Mouse (Mus musculus): ENCODE results near the gene Gk2. TPM values are rescaled to one million over a fixed set of nuclear protein-coding genes. Genes with fewer than 3 reads are reported as not detected.

Gk2 gene
- polyA plus RNA-seq, 1 experiment from 2014 or later: not detected

DNA sequence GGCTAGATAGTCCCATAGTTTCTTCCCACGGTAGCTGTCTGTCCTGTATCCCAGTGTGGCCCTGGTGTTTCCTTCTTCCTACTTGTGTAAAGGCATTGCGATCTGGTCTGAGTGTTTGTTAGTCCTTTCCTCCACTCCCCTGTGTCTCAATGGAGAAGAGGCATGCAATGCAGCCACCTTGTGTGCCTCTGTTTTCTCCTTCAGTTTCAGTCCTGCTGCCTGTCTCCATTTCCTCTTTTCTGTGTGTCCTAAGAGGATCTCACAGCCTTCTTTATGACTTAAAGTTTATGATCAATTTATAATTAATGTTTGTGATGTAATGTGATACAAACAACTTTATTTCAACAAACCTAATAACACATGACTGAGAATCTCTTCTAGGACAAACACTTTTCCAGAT, 35.2 kb downstream of the Gk2 start:
- no peaks in the 10 kb centered on the region for H3K4me1 ChIP-seq
- H3K27me3 ChIP-seq (ENCODE audit: low read depth, poor library complexity, severe bottlenecking): no peaks in the 10 kb centered on the region
- H3K27ac ChIP-seq: no peak overlapping the region
- 98% methylated on average over 2 of the region's 2 CpGs for WGBS
- DNase-seq (ENCODE audit: low spot score): no peak
- H3K36me3 ChIP-seq: no peaks in the 10 kb centered on the region
- H3K4me3 ChIP-seq: no peak overlapping the region
- no peaks in the 10 kb centered on the region for H3K9me3 ChIP-seq (replicated peaks)

DNA sequence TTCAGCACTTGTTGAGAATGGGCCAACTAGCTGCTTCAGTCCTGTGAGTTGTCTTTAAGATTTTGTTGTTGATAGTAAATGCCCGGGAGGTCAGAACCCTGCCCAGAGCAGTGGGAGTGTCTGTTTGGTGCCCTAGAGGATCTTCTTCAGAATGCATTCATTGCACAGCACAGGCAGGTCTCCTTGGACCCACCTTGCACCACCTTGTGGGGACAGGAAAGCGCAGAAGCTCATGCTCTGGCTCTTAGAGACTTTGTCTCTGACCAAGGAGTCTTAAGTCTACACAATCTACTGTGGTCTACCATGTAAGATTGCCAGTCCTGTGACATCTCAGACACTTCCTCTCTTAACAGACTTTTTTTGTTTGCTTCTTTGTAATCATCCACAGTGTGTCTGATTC, 39.6 kb downstream of the Gk2 start:
- Histone ChIP-seq H3K4me1 (no peaks in the 10 kb centered on the region), H3K36me3 (no peaks in the 10 kb centered on the region), H3K27ac (no peak overlapping the region), H3K9me3 (replicated peaks) (no peaks in the 10 kb centered on the region), H3K27me3 (ENCODE audit: low read depth, poor library complexity, severe bottlenecking) (no peaks in the 10 kb centered on the region), H3K4me3 (no peak overlapping the region)
- WGBS: 72% methylated on average over 2 of the region's 2 CpGs
- DNase-seq (ENCODE audit: low spot score): no peak

DNA sequence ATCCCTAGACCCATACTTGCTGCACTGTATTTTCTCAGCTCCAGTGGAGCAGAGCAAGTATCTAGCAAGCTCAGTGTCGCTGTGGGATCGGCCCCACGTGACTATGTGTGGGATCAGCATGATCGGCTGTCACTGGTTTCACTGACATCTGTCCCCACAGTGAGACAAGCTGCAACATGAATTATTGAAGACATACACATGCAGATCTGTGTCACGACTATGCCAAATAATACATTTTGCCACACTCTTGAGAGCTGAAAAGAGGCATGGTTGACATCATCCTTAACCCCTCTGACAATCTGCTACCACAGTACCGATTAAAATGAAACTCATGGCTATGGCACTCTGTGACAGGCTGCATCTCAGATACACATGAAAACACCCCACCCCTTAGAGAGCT, 41.0 kb downstream of the Gk2 start:
- Histone ChIP-seq H3K27me3 (ENCODE audit: low read depth, poor library complexity, severe bottlenecking) (no peaks in the 10 kb centered on the region), H3K4me1 (no peaks in the 10 kb centered on the region), H3K9me3 (replicated peaks) (no peaks in the 10 kb centered on the region), H3K27ac (no peak overlapping the region), H3K4me3 (no peak overlapping the region), H3K36me3 (no peaks in the 10 kb centered on the region)
- DNase-seq (ENCODE audit: low spot score): no peak
- WGBS: 92% methylated on average over 6 of the region's 6 CpGs

DNA sequence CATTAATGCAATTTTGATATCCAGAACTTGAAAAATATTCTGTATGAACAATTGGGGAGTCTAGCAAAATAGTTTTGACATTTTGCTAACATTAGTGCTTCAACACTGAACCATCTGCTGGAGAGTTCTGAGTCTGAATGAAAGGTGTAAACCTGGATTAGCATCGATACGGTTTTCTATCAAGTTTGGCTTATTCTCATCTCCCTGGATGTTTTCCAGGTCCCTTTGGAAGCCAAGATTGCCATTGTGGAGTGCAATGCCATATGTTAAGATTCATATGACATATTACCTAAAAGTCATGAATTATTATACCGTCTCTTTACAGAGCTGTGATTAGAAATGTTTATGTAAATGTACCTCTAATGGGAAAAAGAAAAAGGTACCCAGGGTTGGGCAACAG, 43.1 kb downstream of the Gk2 start:
- DNase-seq (ENCODE audit: low spot score): no peak
- Histone ChIP-seq H3K4me1 (no peaks in the 10 kb centered on the region), H3K9me3 (replicated peaks) (no peaks in the 10 kb centered on the region), H3K27me3 (ENCODE audit: low read depth, poor library complexity, severe bottlenecking) (no peaks in the 10 kb centered on the region), H3K27ac (no peak overlapping the region), H3K36me3 (no peaks in the 10 kb centered on the region), H3K4me3 (no peak overlapping the region)
- WGBS: 92% methylated on average over 3 of the region's 3 CpGs

DNA sequence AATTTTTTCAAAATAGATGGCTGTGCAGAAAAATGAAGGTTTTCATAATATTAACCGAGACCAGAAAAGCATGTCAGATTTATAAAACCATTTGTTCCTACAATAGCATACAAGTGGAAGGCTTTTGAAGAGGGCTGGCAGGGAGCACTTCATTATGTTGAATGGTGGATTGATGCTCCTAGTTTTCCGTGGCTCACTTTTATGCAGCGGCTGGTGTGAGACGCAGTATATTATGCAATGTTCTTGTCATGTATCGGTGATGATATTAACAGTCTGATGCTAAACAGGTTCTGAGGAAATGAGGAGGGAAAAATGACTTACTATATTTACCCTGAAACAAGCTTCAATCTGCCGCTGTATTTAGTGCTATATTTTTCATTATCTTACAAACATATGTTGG, 46.6 kb downstream of the Gk2 start:
- DNase-seq (ENCODE audit: low spot score): no peak
- Histone ChIP-seq H3K4me3 (no peak overlapping the region), H3K4me1 (no peaks in the 10 kb centered on the region), H3K27me3 (ENCODE audit: low read depth, poor library complexity, severe bottlenecking) (no peaks in the 10 kb centered on the region), H3K36me3 (no peaks in the 10 kb centered on the region), H3K27ac (no peak overlapping the region), H3K9me3 (replicated peaks) (no peaks in the 10 kb centered on the region)
- WGBS: 92% methylated on average over 6 of the region's 6 CpGs

DNA sequence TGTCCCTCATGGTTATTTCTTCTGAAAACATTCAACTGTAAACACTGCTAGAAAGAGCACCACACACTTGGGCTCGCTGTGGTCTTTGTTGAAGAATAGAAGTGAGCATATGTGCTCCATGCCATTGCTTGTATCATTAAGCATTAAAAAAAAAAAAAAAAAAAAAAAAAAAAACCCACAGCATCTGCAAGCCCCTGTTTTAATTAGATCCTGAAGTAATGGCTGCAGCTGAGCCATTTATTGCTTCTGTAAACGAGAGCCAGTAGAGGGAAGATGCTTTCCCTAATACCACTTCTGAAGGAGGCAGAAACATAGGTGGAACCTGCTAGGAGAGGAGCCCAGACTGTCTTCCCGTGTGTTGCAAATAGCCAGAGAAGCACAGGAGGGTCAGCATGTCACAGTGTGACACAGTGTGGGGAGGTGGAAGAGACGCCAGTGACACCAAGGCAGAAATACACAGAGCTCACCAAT, 47.6 kb downstream of the Gk2 start:
- Histone ChIP-seq H3K9me3 (replicated peaks) (no peaks in the 10 kb centered on the region), H3K36me3 (no peaks in the 10 kb centered on the region), H3K4me1 (no peaks in the 10 kb centered on the region), H3K4me3 (no peak overlapping the region), H3K27me3 (ENCODE audit: low read depth, poor library complexity, severe bottlenecking) (no peaks in the 10 kb centered on the region), H3K27ac (no peak overlapping the region)
- no peak for DNase-seq (ENCODE audit: low spot score)
- 48% methylated on average over 4 of the region's 4 CpGs for WGBS

Other genes starting within 250 kb of the Gk2 start
- gene Naa11, start 64.6 kb downstream of the Gk2 start, polyA plus RNA-seq (2016; fragmentation: Nextera tagmentation; extraction: Ambion mirVana): not detected in 2 replicates

All from limb, embryonic 10.5 days (tissue).